Mouse (Mus musculus) erythroblast, embryonic 14.5 days (primary cell): Measurements from ENCODE around the gene Zfp652. TPM values are rescaled to one million over a fixed set of nuclear protein-coding genes. Genes with fewer than 3 reads are reported as not detected.

Experiments
- H3K27me3 ChIP-seq: 2 replicates; pipeline ENCODE4 v1.6.1; 2012; ENCODE audit warnings: inconsistent platforms; ENCODE audit not compliant: control insufficient read depth
- H3K36me3 ChIP-seq: 2 replicates; pipeline ENCODE4 v1.6.1; 2012; ENCODE audit warnings: mild to moderate bottlenecking, inconsistent platforms; ENCODE audit not compliant: control insufficient read depth
- H3K4me1 ChIP-seq: 2 replicates; pipeline ENCODE4 v1.6.1; 2012; ENCODE audit warnings: inconsistent platforms; ENCODE audit not compliant: control insufficient read depth
- H3K4me3 ChIP-seq: replicated peaks from 2 replicates; pipeline ENCODE3; 2012; ENCODE audit warnings: moderate library complexity, mild to moderate bottlenecking, inconsistent platforms
- H3K9me3 ChIP-seq: 2 replicates; pipeline ENCODE4 v1.6.1; 2012; ENCODE audit warnings: low read length, inconsistent platforms, mixed read lengths; ENCODE audit not compliant: control insufficient read depth
- GATA1 ChIP-seq: IDR thresholded peaks from 2 replicates; pipeline ENCODE4 v1.6.1; 2012; ENCODE audit warnings: low read length, inconsistent platforms, mixed read lengths
- TAL1 ChIP-seq: IDR thresholded peaks from 3 replicates; pipeline ENCODE4 v1.6.1; 2012; ENCODE audit warnings: low read length, inconsistent platforms, mixed read lengths
- polyA plus RNA-seq: library from polyadenylated mRNA; stranded (reverse); fragments of >175 nt; gene quantifications from 2 replicates; pipeline ENCODE4 v1.2.3, GENCODE M21; 2012

Gene Zfp652
- polyA plus RNA-seq, 1 experiment: 1.5 TPM

DNA sequence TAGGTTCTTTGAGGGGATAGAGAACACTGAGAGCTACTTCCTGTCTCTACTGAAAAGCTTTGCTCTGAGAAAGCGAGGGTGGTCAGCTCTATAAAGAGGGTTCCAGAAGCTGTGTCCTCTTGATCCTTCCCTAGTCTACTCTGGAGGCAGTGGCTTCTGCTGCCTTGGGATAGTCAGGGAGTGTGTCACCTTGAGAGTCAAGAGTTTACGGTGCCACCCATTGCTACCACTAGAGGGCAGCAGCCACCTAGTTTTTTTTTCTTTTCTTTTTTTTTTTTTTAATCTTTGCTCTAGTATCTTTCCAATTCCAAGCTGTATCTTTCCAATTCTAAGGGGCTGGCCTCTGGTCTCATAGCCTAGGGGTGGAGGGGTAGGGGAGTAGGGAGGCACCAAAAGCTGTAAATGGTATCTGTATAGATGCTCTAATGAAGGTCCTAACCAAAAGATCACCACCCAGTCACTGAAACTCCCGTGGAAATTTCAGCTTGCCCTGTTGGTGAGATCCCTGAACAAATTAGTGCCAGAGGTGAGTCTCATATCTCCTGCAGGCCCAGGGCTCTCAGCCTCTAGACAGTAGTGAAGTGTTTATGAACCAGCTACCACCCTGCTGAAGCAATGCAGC is 115.1 kb downstream of the Zfp652 start:
- H3K4me1 ChIP-seq: peaks cover 91% of the 10 kb centered on the region
- peak overlapping the region; percentile 61 for H3K4me3 ChIP-seq
- H3K9me3 ChIP-seq: peaks cover 26% of the 10 kb centered on the region
- TF ChIP-seq GATA1 (no peak), TAL1 (no peak)
- H3K27me3 ChIP-seq: peaks cover 65% of the 10 kb centered on the region
- H3K36me3 ChIP-seq: peaks cover 50% of the 10 kb centered on the region

DNA sequence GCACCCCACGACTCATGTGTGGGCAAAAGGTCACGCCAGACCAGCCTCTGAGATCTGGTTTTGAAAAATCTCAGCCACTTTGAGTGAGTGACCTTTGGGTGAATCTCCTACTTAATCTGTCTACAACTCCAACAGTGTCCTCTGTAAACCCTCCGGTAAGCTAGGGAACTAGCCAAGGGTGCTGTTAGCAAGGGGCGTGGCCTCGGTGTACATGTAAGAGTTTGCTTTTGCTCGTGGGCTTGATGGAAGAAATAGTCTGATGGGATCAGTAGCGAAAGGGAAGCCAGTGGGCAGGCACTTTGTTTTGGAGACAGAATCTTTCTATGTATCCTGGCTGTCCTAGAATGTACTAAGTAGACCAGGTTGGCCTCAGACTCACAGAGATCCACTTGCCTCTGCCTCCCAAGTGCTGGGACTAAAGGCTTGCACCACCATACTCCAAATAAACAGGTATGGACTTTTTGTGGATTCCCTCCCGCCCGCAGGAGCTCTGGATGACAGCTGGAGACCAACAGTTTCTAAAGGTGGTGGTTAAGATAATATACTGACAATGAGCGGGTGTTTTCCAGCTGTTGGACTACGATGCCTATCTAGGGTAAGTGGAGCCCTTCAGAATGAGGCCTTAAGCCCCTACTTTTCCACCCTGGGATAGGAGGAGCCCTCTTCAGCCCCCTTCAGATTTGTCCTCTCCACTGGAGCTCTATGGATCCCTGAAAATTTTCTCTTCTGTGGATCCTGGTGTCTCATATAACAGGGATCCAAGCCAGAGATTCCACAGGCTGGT is 115.9 kb downstream of the Zfp652 start:
- H3K4me3 ChIP-seq: peak overlapping the region; percentile 61
- H3K36me3 ChIP-seq: peaks cover 57% of the 10 kb centered on the region
- TF ChIP-seq GATA1 (no peak), TAL1 (no peak)
- peaks cover 86% of the 10 kb centered on the region for H3K4me1 ChIP-seq
- H3K9me3 ChIP-seq: peaks cover 26% of the 10 kb centered on the region
- H3K27me3 ChIP-seq: peaks cover 73% of the 10 kb centered on the region

GRCm38 (mm10) chr11:95829526-95830050 is 117.1 kb downstream of the Zfp652 start:
- peaks cover 26% of the 10 kb centered on the region for H3K9me3 ChIP-seq
- peaks cover 88% of the 10 kb centered on the region for H3K4me1 ChIP-seq
- H3K27me3 ChIP-seq: peaks cover 84% of the 10 kb centered on the region
- no peak overlapping the region for H3K4me3 ChIP-seq
- peaks cover 57% of the 10 kb centered on the region for H3K36me3 ChIP-seq
- no peak for TF ChIP-seq GATA1
- TF ChIP-seq TAL1: no peak

GRCm38 (mm10) chr11:95830411-95831275 is 118.2 kb downstream of the Zfp652 start:
- TF ChIP-seq GATA1: no peak
- no peak for TF ChIP-seq TAL1
- peak overlapping the region; percentile 10 for H3K4me3 ChIP-seq
- H3K9me3 ChIP-seq: peaks cover 26% of the 10 kb centered on the region
- peaks cover 80% of the 10 kb centered on the region for H3K27me3 ChIP-seq
- H3K4me1 ChIP-seq: peaks cover 88% of the 10 kb centered on the region
- H3K36me3 ChIP-seq: peaks cover 57% of the 10 kb centered on the region

DNA sequence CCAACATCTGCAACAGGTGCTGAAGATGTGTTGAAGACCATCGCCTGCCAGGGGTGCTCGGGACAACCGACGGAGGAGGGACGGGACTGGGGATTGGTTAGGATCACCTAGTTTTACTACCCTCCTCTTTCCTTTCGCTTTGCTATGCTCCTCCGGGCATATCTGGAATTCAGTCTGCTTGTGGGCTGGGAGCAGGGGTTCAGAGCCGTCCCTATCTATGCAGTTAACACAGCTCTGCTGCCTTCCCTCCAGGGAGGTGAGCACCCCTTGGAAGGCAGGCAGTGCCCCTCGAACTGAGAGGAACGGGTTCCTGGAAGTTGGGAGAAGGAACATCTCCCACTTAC is 118.8 kb downstream of the Zfp652 start:
- H3K36me3 ChIP-seq: peaks cover 57% of the 10 kb centered on the region
- H3K4me1 ChIP-seq: peaks cover 89% of the 10 kb centered on the region
- peaks cover 84% of the 10 kb centered on the region for H3K27me3 ChIP-seq
- H3K9me3 ChIP-seq: peaks cover 26% of the 10 kb centered on the region
- no peak for TF ChIP-seq GATA1
- TF ChIP-seq TAL1: no peak
- peak overlapping the region; percentile 8 for H3K4me3 ChIP-seq

DNA sequence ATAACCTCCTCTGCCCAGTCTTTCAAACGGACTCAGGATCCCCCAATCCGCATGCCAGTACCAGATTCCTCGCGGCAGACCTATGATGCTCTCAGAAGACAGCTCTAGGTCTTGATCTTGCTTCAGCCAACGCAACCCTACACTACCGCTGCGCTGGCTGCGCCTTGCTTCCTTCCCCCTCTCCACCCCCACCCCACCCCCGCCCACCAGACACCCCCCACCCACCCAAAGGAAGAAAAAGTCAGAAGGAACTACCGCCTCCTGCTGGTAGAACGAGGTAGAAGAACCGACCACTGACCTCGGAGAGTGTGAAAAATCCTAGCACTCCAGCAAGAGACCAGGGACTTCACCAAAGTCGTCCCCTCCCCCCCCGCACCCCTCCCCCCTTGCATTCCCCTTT is 119.2 kb downstream of the Zfp652 start:
- Histone ChIP-seq H3K4me1 (peaks cover 87% of the 10 kb centered on the region), H3K4me3 (no peak overlapping the region), H3K27me3 (peaks cover 85% of the 10 kb centered on the region), H3K36me3 (peaks cover 57% of the 10 kb centered on the region), H3K9me3 (peaks cover 26% of the 10 kb centered on the region)
- TF ChIP-seq GATA1: no peak
- TF ChIP-seq TAL1: no peak

DNA sequence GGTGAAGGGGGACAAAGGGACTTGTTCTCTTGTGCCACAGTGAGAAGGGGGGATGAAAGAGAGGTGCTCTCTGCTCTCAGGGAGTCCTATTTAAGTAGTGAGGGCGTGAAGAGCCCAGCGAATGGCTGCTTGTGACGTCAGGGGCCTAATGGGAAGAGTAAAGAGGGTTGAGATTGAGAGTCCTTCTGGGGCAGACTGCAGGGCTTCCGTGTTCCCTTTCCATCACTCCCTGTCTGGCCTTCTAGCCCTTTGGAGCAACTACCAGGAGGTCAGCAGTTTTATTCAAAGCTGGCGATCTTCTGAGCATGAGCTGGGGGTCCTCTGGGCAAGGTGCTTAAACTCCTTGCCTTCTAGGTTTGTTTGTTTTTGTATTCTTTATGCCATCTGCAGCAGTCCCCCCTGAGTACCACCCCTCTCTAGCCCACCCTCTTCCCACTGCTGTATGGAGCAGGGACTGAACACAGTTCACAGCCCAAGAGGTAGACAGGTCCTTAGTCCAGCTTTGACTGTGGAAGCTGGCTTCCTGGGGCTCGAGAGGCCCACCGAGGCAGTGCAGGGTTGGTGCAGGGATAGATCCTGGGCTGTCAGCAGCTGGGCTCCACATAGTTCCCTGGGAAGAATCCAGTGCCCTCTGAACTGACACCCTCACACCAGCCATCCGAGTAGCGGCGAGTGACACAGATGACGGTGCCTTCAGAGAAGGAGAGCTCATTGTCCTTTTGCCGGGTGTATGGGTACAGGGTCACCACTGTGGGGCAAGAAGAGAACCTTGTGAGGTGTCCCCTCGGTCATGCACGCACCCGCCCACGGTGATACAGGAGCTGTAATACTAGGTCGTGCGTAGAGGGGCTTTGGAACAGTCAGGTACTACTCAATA is 119.9 kb downstream of the Zfp652 start:
- H3K4me3 ChIP-seq: no peak overlapping the region
- peaks cover 26% of the 10 kb centered on the region for H3K9me3 ChIP-seq
- H3K27me3 ChIP-seq: peaks cover 82% of the 10 kb centered on the region
- peaks cover 54% of the 10 kb centered on the region for H3K36me3 ChIP-seq
- peaks cover 84% of the 10 kb centered on the region for H3K4me1 ChIP-seq
- TF ChIP-seq GATA1: no peak
- TF ChIP-seq TAL1: no peak

DNA sequence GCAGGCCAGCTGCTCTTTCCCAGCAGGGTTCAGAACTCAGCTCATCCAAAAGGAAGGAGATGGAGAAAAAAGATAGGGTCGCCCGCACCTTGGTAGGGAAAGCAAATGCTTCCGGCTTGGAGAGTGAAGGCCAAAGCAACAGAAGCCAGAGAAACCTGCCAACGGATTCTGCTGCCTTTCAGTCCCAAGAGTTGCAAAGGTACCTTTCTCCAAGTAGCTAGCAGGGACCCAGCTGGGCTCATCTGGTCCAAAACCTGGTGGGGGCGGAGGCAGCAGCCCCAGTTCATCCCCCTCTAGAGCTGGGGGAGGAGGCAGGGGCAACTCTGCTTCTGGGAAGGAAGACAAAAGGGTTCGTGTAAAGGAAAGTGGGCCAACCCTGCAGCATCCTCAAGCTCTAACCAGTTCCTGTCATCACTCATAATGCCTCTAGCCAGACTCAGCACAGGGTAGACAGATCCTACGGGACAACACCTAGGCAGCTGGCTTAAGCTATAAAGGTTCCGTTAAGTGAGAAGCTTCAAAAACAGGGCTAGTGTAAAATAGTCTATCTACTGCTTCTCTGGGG is 120.6 kb downstream of the Zfp652 start:
- H3K36me3 ChIP-seq: peaks cover 49% of the 10 kb centered on the region
- TF ChIP-seq TAL1 (no peak), GATA1 (no peak)
- peaks cover 26% of the 10 kb centered on the region for H3K9me3 ChIP-seq
- peaks cover 79% of the 10 kb centered on the region for H3K27me3 ChIP-seq
- peaks cover 77% of the 10 kb centered on the region for H3K4me1 ChIP-seq
- H3K4me3 ChIP-seq: no peak overlapping the region
